Mouse (Mus musculus) adrenal gland, postnatal 14 days (tissue): ENCODE data around the gene Tcp11l1. TPM values are rescaled to one million over a fixed set of nuclear protein-coding genes. Genes with fewer than 3 reads are reported as not detected.

Experiments
- DNase-seq: peaks from one replicate; pipeline ENCODE4 v3.0.0; 2021; ENCODE audit warnings: mixed read lengths
- long read RNA-seq, 2 experiments: library from polyadenylated mRNA; stranded (forward); transcript quantifications; one replicate each; pipeline ENCODE4 v2.0.0; 2021
- total RNA-seq: library from RNA; stranded (reverse); gene quantifications from 2 replicates; pipeline ENCODE4 v1.2.3, GENCODE M21; 2021

The Tcp11l1 gene
- total RNA-seq: 9.0 and 10.6 TPM in 2 replicates
- long read RNA-seq, experiment 1, transcript Tcp11l1-206 (3 exons, 630 nt): major isoform, 7 of 8 reads
- long read RNA-seq, experiment 1, partial matches to known transcripts: 0 of 8 reads
- long read RNA-seq, experiment 1, other reads (novel, unspliced or antisense): 1 of 8 reads
- long read RNA-seq, experiment 2, transcript Tcp11l1-206 (3 exons, 630 nt): major isoform, 7 of 9 reads
- long read RNA-seq, experiment 2, partial matches to known transcripts: 0 of 9 reads
- long read RNA-seq, experiment 2, other reads (novel, unspliced or antisense): 2 of 9 reads

- DNase-seq: peak; percentile 80
Observed at GRCm38 (mm10) chr2:104711585-104712485, at the start of gene Tcp11l1. Gene Tcp11l1 (minus strand): TSS chr2:104712169.

- peak; percentile 46 for DNase-seq
Observed at GRCm38 (mm10) chr2:104750611-104751010, 38.6 kb upstream of the Tcp11l1 start.

- no peak for DNase-seq
Observed at GRCm38 (mm10) chr2:104748652-104749183, 36.7 kb upstream of the Tcp11l1 start.

- no peak for DNase-seq
Observed at GRCm38 (mm10) chr2:104746251-104746650, 34.3 kb upstream of the Tcp11l1 start.

GRCm38 (mm10) chr2:104743971-104744370 lies 32.0 kb upstream of the Tcp11l1 start:
- no peak for DNase-seq

GRCm38 (mm10) chr2:104743160-104743559 lies 31.2 kb upstream of the Tcp11l1 start:
- DNase-seq: no peak

GRCm38 (mm10) chr2:104742741-104743064 lies 30.7 kb upstream of the Tcp11l1 start, which contains the start of gene Depdc7:
Gene Depdc7 (minus strand): TSS chr2:104742878.
- peak; percentile 96 for DNase-seq

- DNase-seq: no peak
Observed at GRCm38 (mm10) chr2:104741896-104742740, 30.1 kb upstream of the Tcp11l1 start.

GRCm38 (mm10) chr2:104741015-104741758 lies 29.2 kb upstream of the Tcp11l1 start:
- no peak for DNase-seq

GRCm38 (mm10) chr2:104740248-104740949 lies 28.4 kb upstream of the Tcp11l1 start:
- DNase-seq: no peak

- no peak for DNase-seq
Observed at GRCm38 (mm10) chr2:104739691-104740090, 27.7 kb upstream of the Tcp11l1 start.

- peak; percentile 14 for DNase-seq
Observed at GRCm38 (mm10) chr2:104736241-104736640, 24.3 kb upstream of the Tcp11l1 start.

GRCm38 (mm10) chr2:104732562-104733256 lies 20.7 kb upstream of the Tcp11l1 start:
- peak; percentile 11 for DNase-seq

- no peak for DNase-seq
Observed at GRCm38 (mm10) chr2:104732033-104732444, 20.1 kb upstream of the Tcp11l1 start.

GRCm38 (mm10) chr2:104727369-104727768 lies 15.4 kb upstream of the Tcp11l1 start:
- DNase-seq: no peak

- no peak for DNase-seq
Observed at GRCm38 (mm10) chr2:104722021-104722420, 10.1 kb upstream of the Tcp11l1 start.

GRCm38 (mm10) chr2:104717827-104718226 lies 5.9 kb upstream of the Tcp11l1 start:
- no peak for DNase-seq

- no peak for DNase-seq
Observed at GRCm38 (mm10) chr2:104717231-104717735, 5.3 kb upstream of the Tcp11l1 start.

GRCm38 (mm10) chr2:104716279-104716678 lies 4.3 kb upstream of the Tcp11l1 start, which contains the start of gene Pin1rt1:
Gene Pin1rt1 (minus strand): TSS chr2:104716379.
- no peak for DNase-seq

- no peak for DNase-seq
Observed at GRCm38 (mm10) chr2:104714254-104714691, 2.3 kb upstream of the Tcp11l1 start.
